Mouse (Mus musculus) megakaryocyte, embryonic 14.5 days (primary cell): ENCODE measurements around the gene Slc4a11.

Experiments
- FLI1 ChIP-seq: IDR thresholded peaks from 2 replicates; pipeline ENCODE4 v1.6.1; 2012; ENCODE audit warnings: low read length, inconsistent platforms, mixed read lengths
- GATA1 ChIP-seq: IDR thresholded peaks from 3 replicates; pipeline ENCODE4 v1.6.1; 2012; ENCODE audit warnings: mixed read lengths, low read length, inconsistent platforms, borderline replicate concordance

GRCm38 (mm10) chr2:130653303-130653702, 44.0 kb downstream of the Slc4a11 start:
- TF ChIP-seq FLI1 (no peak), GATA1 (no peak)
